Mouse (Mus musculus) forebrain, embryonic 14.5 days (tissue): ENCODE measurements at regions not wholly inside any gene's neighbourhood (a gene's known extent, or its start where the extent isn't known, plus 50 kb on each side); places are given as distances from the start of the nearest gene placed in this dataset.

ENCODE experiments used
- ATAC-seq: fragments of 200-750 bp; cut with Nextera tagmentation; 2 replicates; pipeline ENCODE4 v1.8.0; 2017; ENCODE audit warnings: mild to moderate bottlenecking, moderate library complexity
- DNase-seq: peaks from one replicate; pipeline ENCODE4 v3.0.0-alpha.2; 2015; ENCODE audit warnings: low spot score
- H3K27ac ChIP-seq: fragments of 300-500 bp; sonication (generic); 2 replicates; pipeline ENCODE4 v1.5.1; 2014; ENCODE audit warnings: low read depth, mild to moderate bottlenecking, control low read depth, low read length, moderate library complexity
- H3K27me3 ChIP-seq: fragments of 300-500 bp; sonication (generic); replicated peaks from 2 replicates; pipeline ENCODE4 v1.6.1; 2014; ENCODE audit warnings: low read length, control low read depth, mixed read lengths; ENCODE audit not compliant: control insufficient read depth, insufficient read depth
- H3K36me3 ChIP-seq: fragments of 300-500 bp; sonication (generic); 2 replicates; pipeline ENCODE4 v1.6.1; 2014; ENCODE audit warnings: low read length, control low read depth; ENCODE audit not compliant: control insufficient read depth, insufficient read depth
- H3K4me1 ChIP-seq: fragments of 300-500 bp; sonication (generic); 2 replicates; pipeline ENCODE4 v1.6.1; 2014; ENCODE audit warnings: antibody characterized with exemption, low read length, control low read depth; ENCODE audit not compliant: control insufficient read depth, insufficient read depth
- H3K4me2 ChIP-seq: fragments of 300-500 bp; sonication (generic); 2 replicates; pipeline ENCODE4 v1.6.1; 2014; ENCODE audit warnings: mild to moderate bottlenecking, control low read depth, low read length
- H3K4me3 ChIP-seq: fragments of 300-500 bp; sonication (generic); 2 replicates; pipeline ENCODE4 v1.5.1; 2014; ENCODE audit warnings: low read depth, low read length, control low read depth
- H3K9ac ChIP-seq: fragments of 300-500 bp; sonication (generic); 2 replicates; pipeline ENCODE4 v1.6.1; 2014; ENCODE audit warnings: mild to moderate bottlenecking, low read length, control low read depth, moderate library complexity
- H3K9me3 ChIP-seq: fragments of 300-500 bp; sonication (generic); replicated peaks from 2 replicates; pipeline ENCODE4 v1.6.1; 2016; ENCODE audit warnings: low read length, control low read depth, mixed read lengths; ENCODE audit not compliant: control insufficient read depth
- WGBS: fragments of 180-500 bp; shearing (Covaris S2); extraction: QIAGEN DNeasy Blood & Tissue Kit; methylation state at CpG from one replicate; pipeline ENCODE4 v1.1.7; 2014; 5-methylcytosine and 5-hydroxymethylcytosine counted together

- H3K4me1 ChIP-seq, result no peaks in the 10 kb centered on the region
- no peaks in the 10 kb centered on the region for H3K27me3 ChIP-seq
- H3K36me3 ChIP-seq, result no peaks in the 10 kb centered on the region
- H3K27ac ChIP-seq, result no peak overlapping the region
- no peak overlapping the region for H3K4me3 ChIP-seq
- 16% methylated on average over 3 of the region's 3 CpGs for WGBS
- no peak for DNase-seq
- no peaks in the 10 kb centered on the region for H3K9me3 ChIP-seq
- ATAC-seq, result no peak
- no peak overlapping the region for H3K9ac ChIP-seq
- no peak overlapping the region for H3K4me2 ChIP-seq
These were observed 57.8 kb upstream of the Chd6 start for GRCm38 (mm10) chr2:161166681-161167080.

GRCm38 (mm10) chr2:161165495-161165894, 56.6 kb upstream of the Chd6 start:
- H3K9me3 ChIP-seq, result no peaks in the 10 kb centered on the region
- H3K27ac ChIP-seq, result no peak overlapping the region
- 72% methylated on average over 3 of the region's 3 CpGs for WGBS
- no peaks in the 10 kb centered on the region for H3K36me3 ChIP-seq
- H3K27me3 ChIP-seq, result no peaks in the 10 kb centered on the region
- H3K4me3 ChIP-seq, result no peak overlapping the region
- no peaks in the 10 kb centered on the region for H3K4me1 ChIP-seq
- DNase-seq (no peak), ATAC-seq (no peak)
- H3K4me2 ChIP-seq, result no peak overlapping the region
- no peak overlapping the region for H3K9ac ChIP-seq

GRCm38 (mm10) chr2:161164320-161164719, 55.4 kb upstream of the Chd6 start:
- no peak for ATAC-seq
- WGBS, result 78% methylated on average over 5 of the region's 5 CpGs

More at GRCm38 (mm10) chr2:161164320-161164719, 55.4 kb upstream of the Chd6 start:
- H3K36me3 ChIP-seq, result no peaks in the 10 kb centered on the region
- no peak for DNase-seq
- no peaks in the 10 kb centered on the region for H3K9me3 ChIP-seq
- no peaks in the 10 kb centered on the region for H3K27me3 ChIP-seq
- no peak overlapping the region for H3K27ac ChIP-seq
- no peak overlapping the region for H3K9ac ChIP-seq
- H3K4me2 ChIP-seq, result no peak overlapping the region
- H3K4me3 ChIP-seq, result no peak overlapping the region
- no peaks in the 10 kb centered on the region for H3K4me1 ChIP-seq
